Mouse (Mus musculus): ENCODE results near the gene Ctnnbip1. TPM values are rescaled to one million over a fixed set of nuclear protein-coding genes. Genes with fewer than 3 reads are reported as not detected.

Gene Ctnnbip1
- polyA plus RNA-seq, 1 experiment from 2014 or later = 87.1 TPM

GRCm38 (mm10) chr4:149576993-149577548 is 59.0 kb downstream of the Ctnnbip1 start:
- 0 out of 2 replicates have a peak overlapping the region, but pooled peaks have one; percentile 5 for H3K9ac ChIP-seq

GRCm38 (mm10) chr4:149578085-149578681 is 60.1 kb downstream of the Ctnnbip1 start:
- WGBS = 66% methylated on average over 13 of the region's 13 CpGs
- peak overlapping the region; percentile 40; the same call in 1 of the 2 replicates for H3K27ac ChIP-seq
- ATAC-seq (ENCODE audit: low FRiP score) = no peak
- H3K27me3 ChIP-seq = peaks cover 3% of the 10 kb centered on the region; the same call in 1 of the 2 replicates
- H3K4me1 ChIP-seq = peaks cover 31% of the 10 kb centered on the region
- peak overlapping the region; percentile 9; the same call in 1 of the 2 replicates for H3K9ac ChIP-seq
- no peaks in the 10 kb centered on the region for H3K36me3 ChIP-seq
- H3K4me2 ChIP-seq (replicated peaks) = no peak overlapping the region
- H3K9me3 ChIP-seq (replicated peaks) = no peaks in the 10 kb centered on the region
- no peak overlapping the region for H3K4me3 ChIP-seq

More at GRCm38 (mm10) chr4:149576993-149577548, 59.0 kb downstream of the Ctnnbip1 start:
- H3K27ac ChIP-seq = peak overlapping the region; percentile 81
- H3K9me3 ChIP-seq (replicated peaks) = no peaks in the 10 kb centered on the region
- H3K27me3 ChIP-seq = peaks cover 3% of the 10 kb centered on the region; the same call in 1 of the 2 replicates
- 8% methylated on average over 4 of the region's 4 CpGs for whole genome bisulfite sequencing
- H3K4me1 ChIP-seq = peaks cover 35% of the 10 kb centered on the region
- H3K36me3 ChIP-seq = no peaks in the 10 kb centered on the region
- ATAC-seq (ENCODE audit: low FRiP score) = peak; percentile 49
- H3K4me2 ChIP-seq (replicated peaks) = no peak overlapping the region
- H3K4me3 ChIP-seq = no peak overlapping the region

GRCm38 (mm10) chr4:149578831-149579230 is 60.8 kb downstream of the Ctnnbip1 start:
- no peaks in the 10 kb centered on the region for H3K9me3 ChIP-seq (replicated peaks)
- no peaks in the 10 kb centered on the region for H3K36me3 ChIP-seq
- peaks cover 3% of the 10 kb centered on the region; the same call in 1 of the 2 replicates for H3K27me3 ChIP-seq
- no peak overlapping the region for H3K4me3 ChIP-seq
- H3K9ac ChIP-seq = no peak overlapping the region
- 47% methylated on average over 7 of the region's 7 CpGs for WGBS
- ATAC-seq (ENCODE audit: low FRiP score) = no peak
- H3K4me1 ChIP-seq = peaks cover 31% of the 10 kb centered on the region
- H3K27ac ChIP-seq = peak overlapping the region; percentile 40; the same call in 1 of the 2 replicates
- no peak overlapping the region for H3K4me2 ChIP-seq (replicated peaks)

- Histone ChIP-seq H3K4me2 (replicated peaks) (0 out of 2 replicates have a peak overlapping the region, but pooled peaks have one; percentile 98), H3K4me3 (no peak overlapping the region)
- no peak for ATAC-seq (ENCODE audit: low FRiP score)
Measured at GRCm38 (mm10) chr4:149585236-149585635, 67.2 kb downstream of the Ctnnbip1 start.

GRCm38 (mm10) chr4:149586044-149586782 is 68.2 kb downstream of the Ctnnbip1 start, which contains the start of gene Clstn1:
Gene Clstn1, plus strand, starts transcription at chr4:149586468.
- Histone ChIP-seq H3K9ac (peak within 1 kb of the TSS; percentile 94), H3K4me1 (peaks cover 18% of the 10 kb centered on the region), H3K36me3 (no peaks in the 10 kb centered on the region), H3K4me3 (peak within 1 kb of the TSS; percentile 93), H3K27ac (peak within 1 kb of the TSS; percentile 87), H3K4me2 (replicated peaks) (peak within 1 kb of the TSS; percentile 98), H3K27me3 (peaks cover 16% of the 10 kb centered on the region), H3K9me3 (replicated peaks) (no peaks in the 10 kb centered on the region)
- WGBS = under 1% methylated on average over 67 of the region's 103 CpGs
- ATAC-seq (ENCODE audit: low FRiP score) = peak; percentile 75

More at GRCm38 (mm10) chr4:149585236-149585635, 67.2 kb downstream of the Ctnnbip1 start:
- no peak overlapping the region for H3K9ac ChIP-seq
- H3K9me3 ChIP-seq (replicated peaks) = no peaks in the 10 kb centered on the region
- WGBS = 85% methylated on average over 8 of the region's 8 CpGs
- no peak overlapping the region for H3K27ac ChIP-seq
- H3K4me1 ChIP-seq = peaks cover 18% of the 10 kb centered on the region
- H3K27me3 ChIP-seq = peaks cover 16% of the 10 kb centered on the region
- H3K36me3 ChIP-seq = no peaks in the 10 kb centered on the region

GRCm38 (mm10) chr4:149586783-149587595 is 69.0 kb downstream of the Ctnnbip1 start:
- under 1% methylated on average over 71 of the region's 72 CpGs for WGBS
- Histone ChIP-seq H3K27me3 (peaks cover 14% of the 10 kb centered on the region), H3K9ac (peak overlapping the region; percentile 94), H3K27ac (peak overlapping the region; percentile 87), H3K4me2 (replicated peaks) (peak overlapping the region; percentile 98), H3K36me3 (no peaks in the 10 kb centered on the region), H3K9me3 (replicated peaks) (no peaks in the 10 kb centered on the region), H3K4me3 (peak overlapping the region; percentile 93), H3K4me1 (peaks cover 18% of the 10 kb centered on the region)
- peak; percentile 57 for ATAC-seq (ENCODE audit: low FRiP score)

- Histone ChIP-seq H3K4me3 (peak overlapping the region; percentile 93), H3K27me3 (peaks cover 14% of the 10 kb centered on the region), H3K27ac (no peak overlapping the region), H3K36me3 (no peaks in the 10 kb centered on the region), H3K9ac (peak overlapping the region; percentile 94), H3K9me3 (replicated peaks) (no peaks in the 10 kb centered on the region), H3K4me1 (peaks cover 22% of the 10 kb centered on the region), H3K4me2 (replicated peaks) (peak overlapping the region; percentile 98)
- peak; percentile 43; the same call in 1 of the 2 replicates for ATAC-seq (ENCODE audit: low FRiP score)
- 3% methylated on average over 24 of the region's 24 CpGs for WGBS
Measured at GRCm38 (mm10) chr4:149587596-149588168, 69.6 kb downstream of the Ctnnbip1 start.

- no peak overlapping the region for H3K4me2 ChIP-seq (replicated peaks)
- no peak overlapping the region for H3K4me3 ChIP-seq
- H3K27ac ChIP-seq = no peak overlapping the region
- H3K4me1 ChIP-seq = peaks cover 41% of the 10 kb centered on the region
- no peaks in the 10 kb centered on the region for H3K9me3 ChIP-seq (replicated peaks)
- H3K9ac ChIP-seq = no peak overlapping the region
- 76% methylated on average over 1 of the region's 1 CpGs for WGBS
- H3K27me3 ChIP-seq = peaks cover 4% of the 10 kb centered on the region
- ATAC-seq (ENCODE audit: low FRiP score) = no peak
- H3K36me3 ChIP-seq = no peaks in the 10 kb centered on the region
Measured at GRCm38 (mm10) chr4:149590200-149590599, 72.2 kb downstream of the Ctnnbip1 start.

GRCm38 (mm10) chr4:149591486-149591885 is 73.5 kb downstream of the Ctnnbip1 start:
- H3K9me3 ChIP-seq (replicated peaks) = no peaks in the 10 kb centered on the region
- H3K4me3 ChIP-seq = no peak overlapping the region
- ATAC-seq (ENCODE audit: low FRiP score) = no peak
- no peak overlapping the region for H3K27ac ChIP-seq
- H3K36me3 ChIP-seq = no peaks in the 10 kb centered on the region
- H3K9ac ChIP-seq = no peak overlapping the region
- WGBS = 92% methylated on average over 2 of the region's 2 CpGs
- no peaks in the 10 kb centered on the region for H3K27me3 ChIP-seq
- H3K4me2 ChIP-seq (replicated peaks) = no peak overlapping the region
- peaks cover 40% of the 10 kb centered on the region for H3K4me1 ChIP-seq

GRCm38 (mm10) chr4:149594913-149595581 is 77.0 kb downstream of the Ctnnbip1 start:
- Histone ChIP-seq H3K9me3 (replicated peaks) (no peaks in the 10 kb centered on the region), H3K9ac (no peak overlapping the region), H3K4me1 (peaks cover 25% of the 10 kb centered on the region), H3K4me2 (replicated peaks) (no peak overlapping the region), H3K4me3 (no peak overlapping the region), H3K27me3 (no peaks in the 10 kb centered on the region), H3K27ac (peak overlapping the region; percentile 40; the same call in 1 of the 2 replicates), H3K36me3 (no peaks in the 10 kb centered on the region)
- 77% methylated on average over 9 of the region's 9 CpGs for WGBS
- ATAC-seq (ENCODE audit: low FRiP score) = no peak

- Histone ChIP-seq H3K4me2 (replicated peaks) (no peak overlapping the region), H3K36me3 (no peaks in the 10 kb centered on the region), H3K27me3 (no peaks in the 10 kb centered on the region), H3K27ac (no peak overlapping the region), H3K4me3 (no peak overlapping the region), H3K9ac (no peak overlapping the region), H3K4me1 (peaks cover 36% of the 10 kb centered on the region), H3K9me3 (replicated peaks) (no peaks in the 10 kb centered on the region)
- 73% methylated on average over 12 of the region's 12 CpGs for WGBS
- ATAC-seq (ENCODE audit: low FRiP score) = no peak
Measured at GRCm38 (mm10) chr4:149597641-149598208, 79.7 kb downstream of the Ctnnbip1 start.

Measured in hindbrain, embryonic 12.5 days (tissue).